Mouse (Mus musculus) frontal cortex, postnatal 25 days (tissue): ENCODE measurements around the gene Cnot10.
"Not testable (repeated sequence)": the region's sequence is repeated elsewhere in the genome, so short reads cannot be mapped to it uniquely, and the experiment has no call there.

Experiments
- DNase-seq, 2 experiments: peaks; one replicate each; pipeline ENCODE4 v3.0.0; 2022; ENCODE audit warnings: low spot score in 2 of 2

Gene Cnot10

GRCm38 (mm10) chr9:114649371-114649770, 9.4 kb upstream of the Cnot10 start:
- DNase-seq: no peak

- not testable (repeated sequence) for DNase-seq
Observed at GRCm38 (mm10) chr9:114648472-114648871, 8.5 kb upstream of the Cnot10 start.

GRCm38 (mm10) chr9:114647506-114648432, 7.8 kb upstream of the Cnot10 start:
- no peak for DNase-seq

- peak; percentile 10 to 39 for DNase-seq
Observed at GRCm38 (mm10) chr9:114646556-114647505, 6.8 kb upstream of the Cnot10 start.

GRCm38 (mm10) chr9:114639186-114639748, 717 bp downstream of the Cnot10 start:
- no peak for DNase-seq

- DNase-seq: no peak
Observed at GRCm38 (mm10) chr9:114636751-114637150, 3.2 kb downstream of the Cnot10 start.

GRCm38 (mm10) chr9:114636150-114636549, 3.8 kb downstream of the Cnot10 start:
- DNase-seq: no peak

GRCm38 (mm10) chr9:114632331-114632730, 7.7 kb downstream of the Cnot10 start:
- no peak for DNase-seq

- DNase-seq: no peak
Observed at GRCm38 (mm10) chr9:114626726-114627125, 13.3 kb downstream of the Cnot10 start.

GRCm38 (mm10) chr9:114624178-114624577, 15.8 kb downstream of the Cnot10 start:
- DNase-seq: no peak

- DNase-seq: no peak
Observed at GRCm38 (mm10) chr9:114621149-114621548, 18.8 kb downstream of the Cnot10 start.

- no peak for DNase-seq
Observed at GRCm38 (mm10) chr9:114614176-114614953, 25.6 kb downstream of the Cnot10 start.

GRCm38 (mm10) chr9:114613026-114613425, 27.0 kb downstream of the Cnot10 start:
- no peak for DNase-seq

- DNase-seq: no peak
Observed at GRCm38 (mm10) chr9:114612566-114612965, 27.4 kb downstream of the Cnot10 start.

- DNase-seq: no peak
Observed at GRCm38 (mm10) chr9:114610266-114610665, 29.7 kb downstream of the Cnot10 start.

GRCm38 (mm10) chr9:114603876-114604540, 36.0 kb downstream of the Cnot10 start:
- DNase-seq: no peak

- no peak for DNase-seq
Observed at GRCm38 (mm10) chr9:114601096-114601495, 38.9 kb downstream of the Cnot10 start.

- no peak for DNase-seq
Observed at GRCm38 (mm10) chr9:114585017-114585345, 55.0 kb downstream of the Cnot10 start.

GRCm38 (mm10) chr9:114584183-114585016, 55.6 kb downstream of the Cnot10 start:
- DNase-seq: no peak

- DNase-seq: peak in 1 of 2 experiments; percentile 39
Observed at GRCm38 (mm10) chr9:114583812-114584182, 56.2 kb downstream of the Cnot10 start.
